Mouse (Mus musculus) frontal cortex, postnatal 10 days (tissue): Measurements from ENCODE around the gene Cadm2.

Experiments used
- DNase-seq, 2 experiments: peaks; one replicate each; pipeline ENCODE4 v3.0.0; 2022; ENCODE audit warnings: low spot score in 2 of 2, mixed read lengths in 1 of 2

Cadm2 gene

GRCm38 (mm10) chr16:66959146-66959545 is 661.6 kb downstream of the Cadm2 start:
- DNase-seq: no peak

- no peak for DNase-seq
These were observed 664.8 kb downstream of the Cadm2 start for GRCm38 (mm10) chr16:66955876-66956275.

- no peak for DNase-seq
These were observed 684.4 kb downstream of the Cadm2 start for GRCm38 (mm10) chr16:66936332-66936731.

- no peak for DNase-seq
These were observed 695.2 kb downstream of the Cadm2 start for GRCm38 (mm10) chr16:66925517-66925916.

- DNase-seq: no peak
These were observed 698.0 kb downstream of the Cadm2 start for GRCm38 (mm10) chr16:66922753-66923152.

GRCm38 (mm10) chr16:66921414-66921915 is 699.2 kb downstream of the Cadm2 start:
- DNase-seq: no peak

GRCm38 (mm10) chr16:66919889-66920402 is 700.8 kb downstream of the Cadm2 start:
- no peak for DNase-seq

- DNase-seq: no peak
These were observed 718.9 kb downstream of the Cadm2 start for GRCm38 (mm10) chr16:66901801-66902200.

GRCm38 (mm10) chr16:66900664-66901063 is 720.0 kb downstream of the Cadm2 start:
- no peak for DNase-seq

GRCm38 (mm10) chr16:66892359-66892758 is 728.3 kb downstream of the Cadm2 start:
- DNase-seq: no peak

GRCm38 (mm10) chr16:66891559-66892247 is 729.0 kb downstream of the Cadm2 start:
- no peak for DNase-seq

- no peak for DNase-seq
These were observed 730.8 kb downstream of the Cadm2 start for GRCm38 (mm10) chr16:66889907-66890306.

GRCm38 (mm10) chr16:66882597-66882996 is 738.1 kb downstream of the Cadm2 start:
- DNase-seq: no peak

GRCm38 (mm10) chr16:66871201-66871600 is 749.5 kb downstream of the Cadm2 start:
- no peak for DNase-seq

- no peak for DNase-seq
These were observed 769.7 kb downstream of the Cadm2 start for GRCm38 (mm10) chr16:66851047-66851446.

- DNase-seq: no peak
These were observed 795.8 kb downstream of the Cadm2 start for GRCm38 (mm10) chr16:66824866-66825265.

GRCm38 (mm10) chr16:66811495-66811894 is 809.2 kb downstream of the Cadm2 start:
- no peak for DNase-seq

- DNase-seq: no peak
These were observed 822.5 kb downstream of the Cadm2 start for GRCm38 (mm10) chr16:66798204-66798603.

- DNase-seq: no peak
These were observed 827.6 kb downstream of the Cadm2 start for GRCm38 (mm10) chr16:66793067-66793466.

- DNase-seq: no peak
These were observed 848.8 kb downstream of the Cadm2 start for GRCm38 (mm10) chr16:66771883-66772282.

GRCm38 (mm10) chr16:66769545-66769944 is 851.2 kb downstream of the Cadm2 start:
- no peak for DNase-seq

- no peak for DNase-seq
These were observed 851.9 kb downstream of the Cadm2 start for GRCm38 (mm10) chr16:66768684-66769389.
